Mouse (Mus musculus): Measurements from ENCODE around the gene Arhgap8. TPM values are rescaled to one million over a fixed set of nuclear protein-coding genes. Genes with fewer than 3 reads are reported as not detected.

The Arhgap8 gene
- polyA plus RNA-seq, 1 experiment from 2014 or later = 25.5 TPM

DNA sequence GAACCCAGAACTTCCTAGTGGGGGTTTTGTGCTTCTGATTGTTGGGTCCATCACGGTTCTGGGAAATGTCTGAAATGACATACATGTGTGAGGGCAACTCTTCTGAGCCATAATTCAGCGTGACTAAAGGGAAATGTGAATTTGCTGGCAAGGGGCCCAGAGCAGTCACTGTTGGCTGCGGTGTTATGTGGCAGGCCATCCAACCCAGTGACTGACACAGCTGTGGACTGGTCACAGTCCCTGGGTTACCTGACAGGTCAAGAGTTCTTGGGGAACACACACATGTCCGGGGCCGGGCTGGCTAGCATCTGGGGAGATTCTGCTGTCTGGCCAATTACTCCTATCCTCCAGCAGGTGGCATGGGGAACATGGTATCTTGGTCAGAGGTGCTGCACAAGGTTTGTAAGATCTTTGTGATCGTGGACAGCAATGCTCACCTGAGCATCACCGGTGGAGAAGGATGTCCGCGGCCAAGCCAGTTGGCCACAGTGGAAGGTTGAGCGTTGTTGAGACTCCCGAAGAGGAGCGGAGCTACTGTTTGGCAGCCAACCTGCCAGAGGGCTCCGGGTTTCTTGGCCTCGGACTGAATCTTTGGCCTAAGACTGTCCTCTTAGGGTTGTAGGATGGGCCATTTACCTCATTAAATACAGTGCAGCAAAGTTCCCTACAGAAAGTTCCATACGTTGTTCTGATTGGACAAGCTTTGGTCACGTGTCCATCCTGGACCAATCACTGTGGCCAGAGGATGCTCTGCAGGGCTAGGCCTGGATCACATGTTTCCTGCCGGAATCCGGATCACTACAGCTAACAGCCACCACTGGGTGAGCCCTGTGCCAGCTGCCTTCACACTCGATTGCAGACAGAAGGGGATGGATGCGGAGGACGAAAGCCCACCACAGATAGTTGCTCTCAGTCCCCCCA lies 52.6 kb downstream of the Arhgap8 start:
- H3K9ac ChIP-seq = no peak overlapping the region
- H3K27ac ChIP-seq = no peak overlapping the region
- no peaks in the 10 kb centered on the region for H3K36me3 ChIP-seq
- H3K27me3 ChIP-seq = no peaks in the 10 kb centered on the region
- 72% methylated on average over 21 of the region's 21 CpGs for WGBS
- ATAC-seq (ENCODE audit: borderline replicate concordance, extremely low read depth, low FRiP score, low TSS enrichment) = no peak
- H3K4me1 ChIP-seq = no peaks in the 10 kb centered on the region
- no peaks in the 10 kb centered on the region for H3K9me3 ChIP-seq
- H3K4me3 ChIP-seq = no peak overlapping the region
- H3K4me2 ChIP-seq = no peak overlapping the region

- no peaks in the 10 kb centered on the region for H3K36me3 ChIP-seq
- H3K4me1 ChIP-seq = no peaks in the 10 kb centered on the region
- H3K27ac ChIP-seq = no peak overlapping the region
- no peak overlapping the region for H3K9ac ChIP-seq
- H3K4me3 ChIP-seq = no peak overlapping the region
- WGBS = 37% methylated on average over 20 of the region's 20 CpGs
- H3K4me2 ChIP-seq = no peak overlapping the region
- no peaks in the 10 kb centered on the region for H3K27me3 ChIP-seq
- H3K9me3 ChIP-seq = no peaks in the 10 kb centered on the region
- no peak for ATAC-seq (ENCODE audit: borderline replicate concordance, extremely low read depth, low FRiP score, low TSS enrichment)
Measured at GRCm38 (mm10) chr15:84775421-84776174, 55.7 kb downstream of the Arhgap8 start.

- no peaks in the 10 kb centered on the region for H3K4me1 ChIP-seq
- no peak overlapping the region for H3K4me2 ChIP-seq
- no peaks in the 10 kb centered on the region for H3K36me3 ChIP-seq
- no peak for ATAC-seq (ENCODE audit: borderline replicate concordance, extremely low read depth, low FRiP score, low TSS enrichment)
- H3K27me3 ChIP-seq = no peaks in the 10 kb centered on the region
- H3K27ac ChIP-seq = no peak overlapping the region
- no peak overlapping the region for H3K9ac ChIP-seq
- 43% methylated on average over 5 of the region's 5 CpGs for WGBS
- no peak overlapping the region for H3K4me3 ChIP-seq
- H3K9me3 ChIP-seq = no peaks in the 10 kb centered on the region
Measured at GRCm38 (mm10) chr15:84778587-84778986, 58.7 kb downstream of the Arhgap8 start.

- Histone ChIP-seq H3K4me2 (no peak overlapping the region), H3K9me3 (no peaks in the 10 kb centered on the region), H3K9ac (no peak overlapping the region), H3K36me3 (no peaks in the 10 kb centered on the region), H3K4me1 (no peaks in the 10 kb centered on the region), H3K27ac (no peak overlapping the region), H3K4me3 (no peak overlapping the region), H3K27me3 (no peaks in the 10 kb centered on the region)
- no peak for ATAC-seq (ENCODE audit: borderline replicate concordance, extremely low read depth, low FRiP score, low TSS enrichment)
- 94% methylated on average over 16 of the region's 16 CpGs for WGBS
Measured at GRCm38 (mm10) chr15:84784812-84785211, 65.0 kb downstream of the Arhgap8 start.

DNA sequence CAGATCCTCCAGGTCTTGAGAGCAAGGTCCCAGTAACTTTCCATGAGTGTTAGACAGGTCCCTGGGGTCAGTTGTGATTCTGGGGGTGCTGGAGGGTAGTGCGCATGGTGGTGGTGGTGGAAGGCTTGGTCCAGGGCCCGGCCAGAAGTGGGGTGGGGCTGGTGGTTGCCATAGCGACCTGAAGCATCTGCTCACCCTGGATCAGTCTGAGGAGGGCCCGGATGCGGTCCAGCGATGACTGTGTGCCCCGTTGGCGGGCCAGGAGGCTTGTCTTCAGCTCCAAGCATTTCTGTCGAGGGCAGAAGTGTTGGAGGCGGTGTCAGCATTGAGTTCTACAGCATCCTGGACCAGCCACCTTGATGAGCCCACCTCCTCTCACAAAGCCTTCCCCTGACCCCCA lies 67.3 kb downstream of the Arhgap8 start:
- no peak for ATAC-seq (ENCODE audit: borderline replicate concordance, extremely low read depth, low FRiP score, low TSS enrichment)
- H3K4me3 ChIP-seq = no peak overlapping the region
- H3K4me2 ChIP-seq = no peak overlapping the region
- H3K9me3 ChIP-seq = no peaks in the 10 kb centered on the region
- no peaks in the 10 kb centered on the region for H3K36me3 ChIP-seq
- no peak overlapping the region for H3K9ac ChIP-seq
- no peaks in the 10 kb centered on the region for H3K27me3 ChIP-seq
- no peaks in the 10 kb centered on the region for H3K4me1 ChIP-seq
- no peak overlapping the region for H3K27ac ChIP-seq
- WGBS = 85% methylated on average over 10 of the region's 10 CpGs

GRCm38 (mm10) chr15:84793649-84794048 lies 73.8 kb downstream of the Arhgap8 start:
- WGBS = 72% methylated on average over 5 of the region's 5 CpGs
- no peak overlapping the region for H3K27ac ChIP-seq
- H3K9me3 ChIP-seq = no peaks in the 10 kb centered on the region
- no peaks in the 10 kb centered on the region for H3K36me3 ChIP-seq
- H3K4me3 ChIP-seq = no peak overlapping the region
- no peaks in the 10 kb centered on the region for H3K27me3 ChIP-seq
- H3K4me1 ChIP-seq = no peaks in the 10 kb centered on the region
- ATAC-seq (ENCODE audit: borderline replicate concordance, extremely low read depth, low FRiP score, low TSS enrichment) = no peak
- no peak overlapping the region for H3K9ac ChIP-seq
- no peak overlapping the region for H3K4me2 ChIP-seq

DNA sequence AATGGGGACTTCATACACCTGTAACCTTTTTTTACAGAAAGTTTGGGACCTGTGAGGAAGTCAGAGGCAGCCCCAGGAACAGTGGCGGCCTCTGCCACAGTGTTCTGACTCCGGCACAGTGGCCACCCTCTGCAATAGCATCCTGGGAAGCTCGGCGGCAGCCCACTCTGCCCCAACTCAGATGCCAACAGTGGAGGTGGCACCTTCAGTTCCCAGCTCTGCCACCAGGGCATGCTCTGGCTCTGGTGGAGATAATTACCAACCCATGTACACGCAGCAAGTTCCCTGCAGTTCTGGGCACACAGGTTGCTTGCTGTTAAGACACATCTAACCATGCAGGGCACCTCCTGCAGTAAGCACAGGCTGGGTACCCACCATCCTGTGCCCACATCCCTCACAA lies 80.3 kb downstream of the Arhgap8 start:
- Histone ChIP-seq H3K9me3 (no peaks in the 10 kb centered on the region), H3K27ac (no peak overlapping the region), H3K27me3 (no peaks in the 10 kb centered on the region), H3K36me3 (no peaks in the 10 kb centered on the region), H3K4me1 (no peaks in the 10 kb centered on the region), H3K4me2 (no peak overlapping the region), H3K4me3 (no peak overlapping the region), H3K9ac (no peak overlapping the region)
- ATAC-seq (ENCODE audit: borderline replicate concordance, extremely low read depth, low FRiP score, low TSS enrichment) = no peak
- WGBS = 80% methylated on average over 5 of the region's 5 CpGs

DNA sequence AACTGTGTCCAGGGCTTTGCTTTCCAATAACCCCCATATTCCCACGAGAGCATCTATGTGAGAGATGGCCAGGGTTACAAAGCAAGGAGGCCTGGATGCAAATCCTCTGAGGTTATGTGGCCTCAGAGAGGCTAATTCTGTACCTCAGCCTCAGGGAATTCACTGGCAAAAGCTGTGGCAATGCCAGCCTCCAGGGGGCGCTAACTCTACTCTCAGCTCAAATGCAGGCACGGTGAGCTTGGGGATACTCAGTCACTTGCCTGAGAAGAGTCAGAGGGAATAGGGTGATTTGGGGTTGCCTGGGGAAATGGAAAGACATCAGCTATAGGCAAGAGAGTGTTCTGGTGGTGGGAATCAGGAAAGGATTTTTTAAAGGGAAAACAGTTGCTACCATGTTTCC lies 83.8 kb downstream of the Arhgap8 start:
- ATAC-seq (ENCODE audit: borderline replicate concordance, extremely low read depth, low FRiP score, low TSS enrichment) = no peak
- Histone ChIP-seq H3K4me1 (no peaks in the 10 kb centered on the region), H3K36me3 (no peaks in the 10 kb centered on the region), H3K4me3 (no peak overlapping the region), H3K4me2 (no peak overlapping the region), H3K27me3 (no peaks in the 10 kb centered on the region), H3K27ac (no peak overlapping the region), H3K9ac (no peak overlapping the region), H3K9me3 (no peaks in the 10 kb centered on the region)
- WGBS = 55% methylated on average over 3 of the region's 3 CpGs

- no peak for ATAC-seq (ENCODE audit: borderline replicate concordance, extremely low read depth, low FRiP score, low TSS enrichment)
- Histone ChIP-seq H3K4me3 (no peak overlapping the region), H3K27ac (no peak overlapping the region), H3K36me3 (no peaks in the 10 kb centered on the region), H3K9me3 (no peaks in the 10 kb centered on the region), H3K4me2 (no peak overlapping the region), H3K4me1 (no peaks in the 10 kb centered on the region), H3K9ac (no peak overlapping the region), H3K27me3 (no peaks in the 10 kb centered on the region)
- WGBS = 37% methylated on average over 21 of the region's 21 CpGs
Measured at GRCm38 (mm10) chr15:84809275-84809952, 89.6 kb downstream of the Arhgap8 start.

GRCm38 (mm10) chr15:84811126-84811525 lies 91.3 kb downstream of the Arhgap8 start:
- no peaks in the 10 kb centered on the region for H3K9me3 ChIP-seq
- H3K4me1 ChIP-seq = no peaks in the 10 kb centered on the region
- no peaks in the 10 kb centered on the region for H3K27me3 ChIP-seq
- H3K4me2 ChIP-seq = no peak overlapping the region
- H3K27ac ChIP-seq = no peak overlapping the region
- no peaks in the 10 kb centered on the region for H3K36me3 ChIP-seq
- ATAC-seq (ENCODE audit: borderline replicate concordance, extremely low read depth, low FRiP score, low TSS enrichment) = no peak
- H3K9ac ChIP-seq = no peak overlapping the region
- 71% methylated on average over 5 of the region's 5 CpGs for WGBS
- no peak overlapping the region for H3K4me3 ChIP-seq

DNA sequence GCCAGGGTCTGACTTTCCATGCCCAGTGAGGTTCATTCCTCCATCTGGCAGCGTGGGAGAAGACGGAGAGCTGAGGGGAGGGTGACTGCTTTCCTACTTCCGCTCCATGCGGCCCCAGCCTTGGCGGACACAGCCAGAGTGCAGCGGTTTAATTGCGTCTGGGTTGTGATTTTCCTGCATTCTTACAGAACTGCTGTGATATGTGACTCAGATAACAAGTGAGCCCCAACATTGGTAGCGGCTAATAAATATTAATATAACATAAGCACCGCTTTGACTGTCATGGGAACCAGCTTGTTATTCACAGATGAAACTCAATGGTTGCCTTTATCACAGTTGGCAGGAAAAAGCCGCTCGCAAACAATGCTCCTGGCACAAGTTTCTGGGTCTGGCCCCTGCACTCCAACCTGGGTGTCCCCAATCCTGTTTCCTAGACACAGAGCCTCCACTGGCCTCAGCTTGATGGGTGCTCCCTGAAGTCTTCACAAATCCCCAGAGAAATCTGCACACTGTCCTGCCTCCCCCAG lies 93.0 kb downstream of the Arhgap8 start:
- H3K36me3 ChIP-seq = no peaks in the 10 kb centered on the region
- 75% methylated on average over 11 of the region's 11 CpGs for WGBS
- H3K27me3 ChIP-seq = no peaks in the 10 kb centered on the region
- H3K4me3 ChIP-seq = no peak overlapping the region
- no peak overlapping the region for H3K9ac ChIP-seq
- no peak for ATAC-seq (ENCODE audit: borderline replicate concordance, extremely low read depth, low FRiP score, low TSS enrichment)
- H3K27ac ChIP-seq = no peak overlapping the region
- no peak overlapping the region for H3K4me2 ChIP-seq
- no peaks in the 10 kb centered on the region for H3K9me3 ChIP-seq
- H3K4me1 ChIP-seq = no peaks in the 10 kb centered on the region
